Mouse (Mus musculus) cerebellum, adult 9-10 months (tissue): ENCODE measurements at regions not wholly inside any gene's neighbourhood (a gene's known extent, or its start where the extent isn't known, plus 50 kb on each side); places are given as distances from the start of the nearest gene placed in this dataset.

Source experiments
- DNase-seq: peaks from one replicate; pipeline ENCODE4 v3.0.0; 2022

GRCm38 (mm10) chr3:35547696-35548095 lies 206.2 kb upstream of the Atp11b start:
- no peak for DNase-seq

- DNase-seq, result no peak
These were observed 202.1 kb upstream of the Atp11b start for GRCm38 (mm10) chr3:35551791-35552190.

GRCm38 (mm10) chr3:35560425-35560824 lies 193.5 kb upstream of the Atp11b start:
- DNase-seq, result no peak

- DNase-seq, result peak; percentile 4
These were observed 179.5 kb upstream of the Atp11b start for GRCm38 (mm10) chr3:35574402-35574801.
